9 mouse cellular contexts compared by ENCODE assay signal in genomic region chr16:94472515-94472951, GRCm38 (mm10). TPM values are rescaled to one million over a fixed set of nuclear protein-coding genes. Genes with fewer than 3 reads are reported as not detected.
A peak's percentile ranks its signal among the peaks of the same experiment; 100 is the strongest.
DNase-seq lines count a peak whose midpoint lies in the region; ATAC-seq and TF ChIP-seq lines count a peak whose summit lies in the region.
"Had no signal": no experiment of that assay in that cellular context is flagged by ENCODE, and none has a peak within 500 bp of the region (broad histone marks: within the 10 kb centered on the region; RNA-seq: fewer than 3 reads in every experiment).

No protein-coding gene starts in this region.

- no peak for DNase-seq in embryonic facial prominence, embryonic 11.5 days (ENCODE audit: low spot score)
- no peak for DNase-seq in embryonic facial prominence, embryonic 10.5 days (ENCODE audit: low spot score)
- peak; percentile 57 for DNase-seq in cerebellum, adult 11 months
- DNase-seq in frontal cortex, postnatal 25 days (ENCODE audit: low spot score in 2 of 2) = peak; percentile 55 to 67
- DNase-seq in lung, adult 18-20 months = peak; percentile 39 to 44
- DNase-seq in right cerebral cortex, postnatal 14 days = peak; percentile 75
- no peak for DNase-seq in thymus, adult 18-20 months

- no peak overlapping the region for H3K4me2 ChIP-seq in embryonic facial prominence, embryonic 11.5 days (ENCODE audit: low read depth, low read length)
- no peak overlapping the region for H3K4me2 ChIP-seq in intestine, postnatal 0 days (replicated peaks; ENCODE audit: low read depth)

- H3K36me3 ChIP-seq in embryonic facial prominence, embryonic 11.5 days (replicated peaks; ENCODE audit: control insufficient read depth, insufficient read depth, low read depth, low read length) = peaks cover 6% of the 10 kb centered on the region
- H3K36me3 ChIP-seq in embryonic facial prominence, embryonic 10.5 days (replicated peaks) = peaks cover 65% of the 10 kb centered on the region
- H3K36me3 ChIP-seq in intestine, postnatal 0 days (ENCODE audit: control insufficient read depth, insufficient read depth) = peaks cover 30% of the 10 kb centered on the region

- no peak overlapping the region for H3K4me3 ChIP-seq in embryonic facial prominence, embryonic 11.5 days (ENCODE audit: low read depth, low read length)
- H3K4me3 ChIP-seq in embryonic facial prominence, embryonic 10.5 days = no peak overlapping the region
- H3K4me3 ChIP-seq in intestine, postnatal 0 days (ENCODE audit: low read depth, low read length) = no peak overlapping the region

- 0 out of 2 replicates have a peak, but pooled peaks have one; percentile 17 for ATAC-seq in embryonic facial prominence, embryonic 11.5 days (replicated peaks; ENCODE audit: insufficient number of reproducible peaks, low FRiP score, low TSS enrichment, low read depth)
- no peak for ATAC-seq in intestine, postnatal 0 days

- H3K4me1 ChIP-seq in embryonic facial prominence, embryonic 11.5 days (ENCODE audit: control insufficient read depth, insufficient read depth, low read length) = no peaks in the 10 kb centered on the region
- no peaks in the 10 kb centered on the region for H3K4me1 ChIP-seq in embryonic facial prominence, embryonic 10.5 days
- no peaks in the 10 kb centered on the region for H3K4me1 ChIP-seq in intestine, postnatal 0 days (replicated peaks; ENCODE audit: control insufficient read depth, insufficient read depth, low read length)

- no peaks in the 10 kb centered on the region for H3K27me3 ChIP-seq in embryonic facial prominence, embryonic 11.5 days (ENCODE audit: control insufficient read depth, insufficient read depth, low read length)
- no peaks in the 10 kb centered on the region for H3K27me3 ChIP-seq in embryonic facial prominence, embryonic 10.5 days (replicated peaks; ENCODE audit: low read depth, poor library complexity, severe bottlenecking)
- no peaks in the 10 kb centered on the region for H3K27me3 ChIP-seq in intestine, postnatal 0 days (replicated peaks; ENCODE audit: control insufficient read depth, insufficient read depth, low read length)

- no peak overlapping the region for H3K9ac ChIP-seq in embryonic facial prominence, embryonic 11.5 days (replicated peaks; ENCODE audit: low read length)
- H3K9ac ChIP-seq in intestine, postnatal 0 days (ENCODE audit: low read depth, low read length) = no peak overlapping the region

- H3K27ac ChIP-seq in embryonic facial prominence, embryonic 11.5 days (replicated peaks; ENCODE audit: low read depth, low read length) = no peak overlapping the region; the same call in 1 of the 2 replicates
- no peak overlapping the region for H3K27ac ChIP-seq in embryonic facial prominence, embryonic 10.5 days (replicated peaks)
- H3K27ac ChIP-seq in intestine, postnatal 0 days (ENCODE audit: low read depth, low read length) = no peak overlapping the region
- H3K27ac ChIP-seq: macrophage had no signal

- H3K9me3 ChIP-seq in embryonic facial prominence, embryonic 11.5 days (replicated peaks; ENCODE audit: control insufficient read depth, low read length) = no peaks in the 10 kb centered on the region
- H3K9me3 ChIP-seq in embryonic facial prominence, embryonic 10.5 days = no peaks in the 10 kb centered on the region
- no peaks in the 10 kb centered on the region for H3K9me3 ChIP-seq in intestine, postnatal 0 days (ENCODE audit: control insufficient read depth)

- peak; percentile 22; the same call in 1 of the 2 replicates for TF ChIP-seq CTCF in intestine, postnatal 0 days (IDR thresholded peaks at IDR 0.05; ENCODE audit: low read depth)

- WGBS in embryonic facial prominence, embryonic 11.5 days = 72% methylated on average over 8 of the region's 8 CpGs
- WGBS in embryonic facial prominence, embryonic 10.5 days = 69% methylated on average over 8 of the region's 8 CpGs
- 76% methylated on average over 8 of the region's 8 CpGs for WGBS in intestine, postnatal 0 days

RNA-seq across cellular contexts. Expression of gene Vps26c, which starts 54.1 kb away (rescaled TPM):
- polyA plus RNA-seq in embryonic facial prominence, embryonic 11.5 days (2014; fragmentation: Nextera tagmentation; extraction: Ambion mirVana) = 52.3 and 61.2 TPM in 2 replicates
- 53.9 and 59.4 TPM in 2 replicates for polyA plus RNA-seq in embryonic facial prominence, embryonic 10.5 days (2016; fragmentation: Nextera tagmentation; extraction: Ambion mirVana)
- polyA plus RNA-seq in intestine, postnatal 0 days (2015; fragmentation: Nextera tagmentation; extraction: Ambion mirVana) = 36.6 and 46.7 TPM in 2 replicates

Comparison
In these comparisons a context has a peak if more than half of its experiments do, and no peak if none do; other contexts are left out.
1. DNase-seq: peak in cerebellum, adult 11 months (single experiment), frontal cortex, postnatal 25 days (2 of 2), lung, adult 18-20 months (2 of 2) and right cerebral cortex, postnatal 14 days (single experiment); none in embryonic facial prominence, embryonic 11.5 days (single experiment), embryonic facial prominence, embryonic 10.5 days (single experiment) and thymus, adult 18-20 months (0 of 2).